Mouse (Mus musculus) hindbrain, embryonic 10.5 days (tissue): ENCODE measurements around the gene Nbr1. TPM values are rescaled to one million over a fixed set of nuclear protein-coding genes. Genes with fewer than 3 reads are reported as not detected.
"Not testable (repeated sequence)": the region's sequence is repeated elsewhere in the genome, so short reads cannot be mapped to it uniquely, and the experiment has no call there.

Source experiments
- DNase-seq: peaks from one replicate; pipeline ENCODE4 v3.0.0-alpha.2; 2017; ENCODE audit warnings: low spot score
- H3K27ac ChIP-seq: fragments of 300-500 bp; sonication (generic); 2 replicates; pipeline ENCODE4 v1.5.1; 2016; ENCODE audit warnings: mild to moderate bottlenecking, moderate library complexity
- H3K27me3 ChIP-seq: fragments of 300-500 bp; sonication (generic); 2 replicates; pipeline ENCODE4 v1.6.1; 2016; ENCODE audit warnings: mild to moderate bottlenecking; ENCODE audit not compliant: poor library complexity, insufficient read depth, severe bottlenecking
- H3K36me3 ChIP-seq: fragments of 300-500 bp; sonication (generic); 2 replicates; pipeline ENCODE4 v1.6.1; 2016; ENCODE audit warnings: mild to moderate bottlenecking, moderate library complexity
- H3K4me1 ChIP-seq: fragments of 300-500 bp; sonication (generic); replicated peaks from 2 replicates; pipeline ENCODE4 v1.6.1; 2016; ENCODE audit warnings: mild to moderate bottlenecking
- H3K4me3 ChIP-seq: fragments of 300-500 bp; sonication (generic); 2 replicates; pipeline ENCODE4 v1.5.1; 2016; ENCODE audit warnings: mild to moderate bottlenecking, moderate library complexity
- H3K9me3 ChIP-seq: fragments of 300-500 bp; sonication (generic); 2 replicates; pipeline ENCODE4 v1.6.1; 2016; ENCODE audit warnings: mild to moderate bottlenecking, moderate library complexity
- WGBS: fragments of 180-500 bp; shearing (Covaris S2); methylation state at CpG from one replicate; pipeline ENCODE4 v1.1.7; 2016; 5-methylcytosine and 5-hydroxymethylcytosine counted together
- polyA plus RNA-seq: library from polyadenylated mRNA; unstranded; fragments of >200 nt; fragmentation: Nextera tagmentation; extraction: Ambion mirVana; gene quantifications from 2 replicates; pipeline ENCODE4 v1.2.1, GENCODE M21; 2016

Gene Nbr1
- polyA plus RNA-seq, 1 experiment from 2014 or later: 81.8 TPM

- Histone ChIP-seq H3K4me3 (no peak overlapping the region), H3K36me3 (0 out of 2 replicates have a peak, but pooled peaks cover 4% of the 10 kb centered on the region), H3K9me3 (no peaks in the 10 kb centered on the region), H3K4me1 (no peaks in the 10 kb centered on the region), H3K27ac (no peak overlapping the region), H3K27me3 (no peaks in the 10 kb centered on the region)
- no peak for DNase-seq
- 94% methylated on average over 10 of the region's 10 CpGs for WGBS
Observed at GRCm38 (mm10) chr11:101587676-101588075, 35.7 kb downstream of the Nbr1 start.

- no peak overlapping the region for H3K27ac ChIP-seq
- no peak for DNase-seq
- no peak overlapping the region for H3K4me3 ChIP-seq
- no peaks in the 10 kb centered on the region for H3K4me1 ChIP-seq
- H3K36me3 ChIP-seq: 0 out of 2 replicates have a peak, but pooled peaks cover 4% of the 10 kb centered on the region
- H3K9me3 ChIP-seq: no peaks in the 10 kb centered on the region
- WGBS: 90% methylated on average over 7 of the region's 7 CpGs
- no peaks in the 10 kb centered on the region for H3K27me3 ChIP-seq
Observed at GRCm38 (mm10) chr11:101588868-101589267, 36.9 kb downstream of the Nbr1 start.

GRCm38 (mm10) chr11:101589444-101589843 is 37.5 kb downstream of the Nbr1 start:
- Histone ChIP-seq H3K27me3 (no peaks in the 10 kb centered on the region), H3K4me1 (no peaks in the 10 kb centered on the region), H3K27ac (no peak overlapping the region), H3K4me3 (no peak overlapping the region), H3K9me3 (no peaks in the 10 kb centered on the region), H3K36me3 (0 out of 2 replicates have a peak, but pooled peaks cover 4% of the 10 kb centered on the region)
- WGBS: 38% methylated on average over 5 of the region's 5 CpGs
- peak; percentile 48 for DNase-seq

GRCm38 (mm10) chr11:101589989-101590624 is 38.2 kb downstream of the Nbr1 start:
- WGBS: 78% methylated on average over 12 of the region's 12 CpGs

GRCm38 (mm10) chr11:101599156-101599555 is 47.2 kb downstream of the Nbr1 start, which contains the start of gene Gm11634:
TSS of gene Gm11634 (minus strand) at chr11:101599256.
- H3K36me3 ChIP-seq: no peaks in the 10 kb centered on the region
- no peak for DNase-seq
- H3K9me3 ChIP-seq: no peaks in the 10 kb centered on the region
- no peak within 1 kb of the TSS for H3K27ac ChIP-seq
- peaks cover under 1% of the 10 kb centered on the region; the same call in 1 of the 2 replicates for H3K4me1 ChIP-seq
- peaks cover 11% of the 10 kb centered on the region; the same call in 1 of the 2 replicates for H3K27me3 ChIP-seq
- 83% methylated on average over 6 of the region's 6 CpGs for WGBS
- no peak within 1 kb of the TSS for H3K4me3 ChIP-seq

More at GRCm38 (mm10) chr11:101589989-101590624, 38.2 kb downstream of the Nbr1 start:
- H3K27ac ChIP-seq: no peak overlapping the region
- H3K4me1 ChIP-seq: no peaks in the 10 kb centered on the region
- DNase-seq: no peak
- H3K9me3 ChIP-seq: no peaks in the 10 kb centered on the region
- H3K4me3 ChIP-seq: no peak overlapping the region
- no peaks in the 10 kb centered on the region for H3K27me3 ChIP-seq
- H3K36me3 ChIP-seq: 0 out of 2 replicates have a peak, but pooled peaks cover 4% of the 10 kb centered on the region

- Histone ChIP-seq H3K4me1 (peaks cover 4% of the 10 kb centered on the region), H3K36me3 (no peaks in the 10 kb centered on the region), H3K27ac (no peak overlapping the region), H3K4me3 (no peak overlapping the region), H3K9me3 (no peaks in the 10 kb centered on the region), H3K27me3 (peaks cover 11% of the 10 kb centered on the region; the same call in 1 of the 2 replicates)
- DNase-seq: peak; percentile 60
- WGBS: 13% methylated on average over 3 of the region's 3 CpGs
Observed at GRCm38 (mm10) chr11:101602491-101602890, 50.5 kb downstream of the Nbr1 start.

GRCm38 (mm10) chr11:101604116-101604515 is 52.2 kb downstream of the Nbr1 start:
- no peak for DNase-seq
- 2% methylated on average over 3 of the region's 3 CpGs for WGBS
- peak overlapping the region; percentile 43 for H3K4me3 ChIP-seq
- H3K4me1 ChIP-seq: peaks cover 4% of the 10 kb centered on the region
- H3K27ac ChIP-seq: peak overlapping the region; percentile 85
- H3K36me3 ChIP-seq: no peaks in the 10 kb centered on the region
- peaks cover 7% of the 10 kb centered on the region; the same call in 1 of the 2 replicates for H3K27me3 ChIP-seq
- H3K9me3 ChIP-seq: no peaks in the 10 kb centered on the region

GRCm38 (mm10) chr11:101604531-101605453 is 52.8 kb downstream of the Nbr1 start:
- not testable (repeated sequence) for H3K27me3 ChIP-seq, H3K4me1 ChIP-seq, H3K9me3 ChIP-seq, H3K36me3 ChIP-seq
- Histone ChIP-seq H3K4me3 (peak overlapping the region; percentile 43), H3K27ac (peak overlapping the region; percentile 85)
- DNase-seq: peak; percentile 83
- 1% methylated on average over 30 of the region's 30 CpGs for WGBS

- not testable (repeated sequence) for H3K27me3 ChIP-seq, DNase-seq, H3K36me3 ChIP-seq, H3K4me3 ChIP-seq, H3K27ac ChIP-seq, H3K9me3 ChIP-seq
- peaks cover 14% of the 10 kb centered on the region for H3K4me1 ChIP-seq
- WGBS: 93% methylated on average over 4 of the region's 4 CpGs
Observed at GRCm38 (mm10) chr11:101607134-101607533, 55.2 kb downstream of the Nbr1 start.

- Histone ChIP-seq H3K4me3 (no peak overlapping the region), H3K36me3 (no peaks in the 10 kb centered on the region), H3K27me3 (no peaks in the 10 kb centered on the region), H3K9me3 (no peaks in the 10 kb centered on the region), H3K4me1 (peaks cover 18% of the 10 kb centered on the region), H3K27ac (no peak overlapping the region)
- WGBS: 40% methylated on average over 11 of the region's 11 CpGs
- DNase-seq: no peak
Observed at GRCm38 (mm10) chr11:101610445-101610844, 58.5 kb downstream of the Nbr1 start.

- peaks cover 38% of the 10 kb centered on the region for H3K4me1 ChIP-seq
- no peak overlapping the region for H3K4me3 ChIP-seq
- 0 out of 2 replicates have a peak, but pooled peaks cover 2% of the 10 kb centered on the region for H3K27me3 ChIP-seq
- 83% methylated on average over 6 of the region's 6 CpGs for WGBS
- H3K9me3 ChIP-seq: no peaks in the 10 kb centered on the region
- H3K36me3 ChIP-seq: no peaks in the 10 kb centered on the region
- no peak overlapping the region for H3K27ac ChIP-seq
- no peak for DNase-seq
Observed at GRCm38 (mm10) chr11:101613596-101613995, 61.6 kb downstream of the Nbr1 start.

GRCm38 (mm10) chr11:101614116-101614515 is 62.2 kb downstream of the Nbr1 start:
- H3K27ac ChIP-seq: no peak overlapping the region
- no peak for DNase-seq
- 72% methylated on average over 4 of the region's 4 CpGs for WGBS

GRCm38 (mm10) chr11:101615380-101615779 is 63.4 kb downstream of the Nbr1 start:
- DNase-seq: no peak
- H3K27ac ChIP-seq: no peak overlapping the region
- H3K27me3 ChIP-seq: 0 out of 2 replicates have a peak, but pooled peaks cover 2% of the 10 kb centered on the region
- no peak overlapping the region for H3K4me3 ChIP-seq
- H3K4me1 ChIP-seq: peaks cover 36% of the 10 kb centered on the region
- no peaks in the 10 kb centered on the region for H3K9me3 ChIP-seq
- WGBS: 82% methylated on average over 6 of the region's 6 CpGs
- H3K36me3 ChIP-seq: no peaks in the 10 kb centered on the region

More at GRCm38 (mm10) chr11:101614116-101614515, 62.2 kb downstream of the Nbr1 start:
- peaks cover 38% of the 10 kb centered on the region for H3K4me1 ChIP-seq
- H3K9me3 ChIP-seq: no peaks in the 10 kb centered on the region
- H3K4me3 ChIP-seq: no peak overlapping the region
- 0 out of 2 replicates have a peak, but pooled peaks cover 2% of the 10 kb centered on the region for H3K27me3 ChIP-seq
- H3K36me3 ChIP-seq: no peaks in the 10 kb centered on the region
